Mouse (Mus musculus): ENCODE measurements around the gene Itga8. TPM values are rescaled to one million over a fixed set of nuclear protein-coding genes. Genes with fewer than 3 reads are reported as not detected.

The Itga8 gene
- total RNA-seq (2012; rRNA removed) (3.5 and 4.8 TPM in 2 replicates), total RNA-seq (2014; rRNA removed) (10.6 TPM in 2 replicates), polyA plus RNA-seq (2012; ENCODE audit: insufficient read length, low read depth) (6.9 and 7.5 TPM in 2 replicates)

- 0 out of 2 replicates have a peak within 1 kb of the TSS, but pooled peaks have one; percentile 1 for H3K9ac ChIP-seq (ENCODE audit: insufficient read depth, low read depth)
- H3K4me3 ChIP-seq (replicated peaks in 1 of 3; ENCODE audit: low read depth in 2 of 3, low read length in 2 of 3, poor library complexity in 1 of 3): peak within 1 kb of the TSS; percentile 25 to 55 (median 39)
- H3K27ac ChIP-seq (ENCODE audit: insufficient read depth, low read depth): no peak within 1 kb of the TSS
- H3K4me1 ChIP-seq (ENCODE audit: control insufficient read depth in 1 of 2, insufficient read depth in 2 of 2): 0 out of 4 replicates have a peak, but pooled peaks cover 2 to 5% of the 10 kb centered on the region in 2 experiments
- H3K36me3 ChIP-seq (replicated peaks in 1 of 2; ENCODE audit: control insufficient read depth in 1 of 2, insufficient read depth in 1 of 2, low read length in 1 of 2): no peaks in the 10 kb centered on the region
- in situ Hi-C loops (cut with MboI; ENCODE audit: low pct_ligation_motif_present, low pct_unique_long_range_greater_than_20kb, low sequenced_read_pairs): loop anchor here (25.0 kb wide), 1 partner anchor 289 kb away; no protein-coding TSS in a partner anchor
- no peaks in the 10 kb centered on the region for H3K79me2 ChIP-seq (replicated peaks; ENCODE audit: control insufficient read depth, extremely low read depth, insufficient read depth, poor library complexity, severe bottlenecking)
- H3K27me3 ChIP-seq (replicated peaks): peaks cover 5% of the 10 kb centered on the region
- dilution Hi-C loops (cut with MboI; ENCODE audit: extremely low pct_ligation_motif_present, extremely low pct_unique_long_range_greater_than_20kb, low sequenced_read_pairs): no loop called here
- DNase-seq (ENCODE audit: extremely low read depth): peak; percentile 64
- TF ChIP-seq MAZ (IDR thresholded peaks at IDR 0.05; ENCODE audit: low read depth, low read length) (no peak), USF2 (conservative IDR thresholded peaks at IDR 0.05; ENCODE audit: low read depth, low read length) (no peak), JUN (IDR thresholded peaks at IDR 0.05; ENCODE audit: insufficient read depth, low read depth, low read length) (no peak), BHLHE40 (IDR thresholded peaks at IDR 0.05; ENCODE audit: low read depth, low read length) (no peak), RAD21 (IDR thresholded peaks at IDR 0.05; ENCODE audit: low read depth, low read length) (peak; percentile 83), MAFK (IDR thresholded peaks at IDR 0.05; ENCODE audit: insufficient replicate concordance, low read length) (no peak), E2F4 (IDR thresholded peaks at IDR 0.05; ENCODE audit: insufficient replicate concordance, low read depth, low read length) (no peak), MEF2A (IDR thresholded peaks at IDR 0.05; ENCODE audit: borderline replicate concordance, low read depth, low read length) (no peak), TBP (conservative IDR thresholded peaks at IDR 0.05; ENCODE audit: low read depth, low read length) (no peak), ELF1 (IDR thresholded peaks at IDR 0.05; ENCODE audit: low read depth, low read length) (no peak), ETS1 (conservative IDR thresholded peaks at IDR 0.05; ENCODE audit: low read depth, low read length) (no peak), POLR2A (IDR thresholded peaks at IDR 0.05; ENCODE audit: low read depth, low read length) (no peak), KAT2A (IDR thresholded peaks at IDR 0.05; ENCODE audit: insufficient replicate concordance, low read length) (no peak), CTCF (conservative IDR thresholded peaks at IDR 0.05 in 1 of 2, IDR thresholded peaks at IDR 0.05 in 1 of 2; ENCODE audit: low read depth in 2 of 2, low read length in 2 of 2) (peak; percentile 39 to 90; a peak in 3 of 4 replicates), ZKSCAN1 (IDR thresholded peaks at IDR 0.05; ENCODE audit: borderline replicate concordance, low read depth, low read length) (no peak), RCOR1 (conservative IDR thresholded peaks at IDR 0.05; ENCODE audit: low read depth, low read length) (no peak), IRF4 (IDR thresholded peaks at IDR 0.05; ENCODE audit: low read depth, low read length) (peak; percentile 43; the same call in 1 of the 2 replicates), USF1 (IDR thresholded peaks at IDR 0.05; ENCODE audit: low read depth, low read length) (no peak), HCFC1 (IDR thresholded peaks at IDR 0.05; ENCODE audit: low read depth, low read length) (no peak), PAX5 (IDR thresholded peaks at IDR 0.05; ENCODE audit: low read length) (no peak), CHD1 (IDR thresholded peaks at IDR 0.05; ENCODE audit: low read depth, low read length) (no peak), ZC3H11A (IDR thresholded peaks at IDR 0.05; ENCODE audit: low read depth, low read length) (peak; percentile 36), JUND (conservative IDR thresholded peaks at IDR 0.05; ENCODE audit: low read depth, low read length) (no peak), MXI1 (IDR thresholded peaks at IDR 0.05; ENCODE audit: low read depth, low read length) (no peak), ZNF384 (IDR thresholded peaks at IDR 0.05; ENCODE audit: low read depth, low read length) (no peak), CHD2 (IDR thresholded peaks at IDR 0.05; ENCODE audit: low read length) (no peak), SMC3 (IDR thresholded peaks at IDR 0.05; ENCODE audit: low read depth, low read length) (peak; percentile 90), TCF12 (IDR thresholded peaks at IDR 0.05; ENCODE audit: low read depth, low read length) (no peak), GABPA (IDR thresholded peaks at IDR 0.05; ENCODE audit: insufficient replicate concordance, low read depth, low read length) (no peak), UBTF (IDR thresholded peaks at IDR 0.05; ENCODE audit: low read depth, low read length) (no peak), POLR2AphosphoS2 (IDR thresholded peaks at IDR 0.05; ENCODE audit: low read depth, low read length) (no peak), MAX (IDR thresholded peaks at IDR 0.05; ENCODE audit: low read length) (no peak), SIN3A (IDR thresholded peaks at IDR 0.05; ENCODE audit: low read length) (no peak), ZMIZ1 (IDR thresholded peaks at IDR 0.05; ENCODE audit: low read depth, low read length) (no peak), NRF1 (IDR thresholded peaks at IDR 0.05; ENCODE audit: low read depth, low read length) (no peak), MYC (IDR thresholded peaks at IDR 0.05; ENCODE audit: low read depth, low read length) (no peak)
- H3K4me2 ChIP-seq (ENCODE audit: insufficient read depth, low read depth, poor library complexity, severe bottlenecking): peak within 1 kb of the TSS; percentile 48
- no peaks in the 10 kb centered on the region for H3K9me3 ChIP-seq (replicated peaks; ENCODE audit: low read length)
Observed at GRCm38 (mm10) chr2:12301431-12302170, at the start of gene Itga8. Gene Itga8 (minus strand): TSS chr2:12301922.

Measured in CH12.LX (cell line).